Mouse (Mus musculus): ENCODE results near the gene Vamp9. TPM values are rescaled to one million over a fixed set of nuclear protein-coding genes. Genes with fewer than 3 reads are reported as not detected.

Gene Vamp9
- 0.34 and 0.40 TPM in 2 replicates for polyA plus RNA-seq (2015; fragmentation: Nextera tagmentation; extraction: Ambion mirVana)

DNA sequence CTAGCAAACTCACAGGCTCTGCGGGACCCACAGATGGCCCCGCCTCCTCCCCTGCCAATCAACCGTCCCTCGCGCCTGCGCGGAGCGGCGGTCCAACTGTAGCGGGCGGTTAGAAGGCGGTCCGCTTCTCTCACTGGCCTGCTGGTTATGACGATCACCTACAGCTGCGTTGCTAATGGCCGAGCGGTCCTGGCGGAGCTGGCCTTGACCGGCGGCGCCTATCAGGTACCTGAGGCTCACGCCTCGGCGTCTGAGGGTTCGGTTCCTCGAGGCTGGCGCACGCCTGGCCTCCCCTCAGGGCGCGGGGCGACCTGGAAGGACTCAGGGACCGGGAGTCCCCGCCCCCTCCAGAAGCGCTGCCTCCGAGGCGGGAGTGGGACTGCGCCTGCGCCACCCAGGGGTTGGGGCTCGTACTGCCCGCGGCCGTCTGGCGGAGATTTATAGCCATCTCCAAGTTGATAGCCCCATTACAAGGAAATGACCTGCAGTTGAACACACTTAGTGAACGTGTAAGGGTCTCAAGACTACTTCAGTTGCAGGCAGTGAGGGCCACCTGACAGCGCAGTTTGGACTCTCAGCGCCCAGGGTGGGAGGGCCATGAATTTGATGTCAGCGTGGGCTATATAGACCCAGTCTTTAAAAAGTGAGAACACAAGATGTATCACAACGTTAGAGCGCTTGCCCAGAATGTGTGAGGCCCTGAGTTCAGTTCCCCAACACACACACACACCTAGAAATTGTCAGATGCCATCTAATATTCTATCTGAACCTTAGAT, at the start of gene Vamp9:
Vamp9 (plus strand) TSS at position 74 of the 776 bp plus-strand sequence.
- H3K4me2 ChIP-seq (ENCODE audit: low read depth, low read length), result peak within 1 kb of the TSS; percentile 75
- no peaks in the 10 kb centered on the region for H3K36me3 ChIP-seq (ENCODE audit: control insufficient read depth, insufficient read depth, low read length)
- H3K4me3 ChIP-seq (ENCODE audit: low read length), result peak within 1 kb of the TSS; percentile 54
- H3K4me1 ChIP-seq (replicated peaks; ENCODE audit: control insufficient read depth, insufficient read depth, low read length), result no peaks in the 10 kb centered on the region; the same call in 1 of the 2 replicates
- peak; percentile 99 for ATAC-seq (ENCODE audit: low read depth)
- H3K9ac ChIP-seq (ENCODE audit: low read length), result peak within 1 kb of the TSS; percentile 68
- H3K27me3 ChIP-seq (ENCODE audit: control insufficient read depth, insufficient read depth, low read depth, low read length), result no peaks in the 10 kb centered on the region
- H3K27ac ChIP-seq (ENCODE audit: low read length), result peak within 1 kb of the TSS; percentile 91
- WGBS, result 3% methylated on average over 49 of the region's 49 CpGs
- no peaks in the 10 kb centered on the region for H3K9me3 ChIP-seq (ENCODE audit: control insufficient read depth, low read length)

DNA sequence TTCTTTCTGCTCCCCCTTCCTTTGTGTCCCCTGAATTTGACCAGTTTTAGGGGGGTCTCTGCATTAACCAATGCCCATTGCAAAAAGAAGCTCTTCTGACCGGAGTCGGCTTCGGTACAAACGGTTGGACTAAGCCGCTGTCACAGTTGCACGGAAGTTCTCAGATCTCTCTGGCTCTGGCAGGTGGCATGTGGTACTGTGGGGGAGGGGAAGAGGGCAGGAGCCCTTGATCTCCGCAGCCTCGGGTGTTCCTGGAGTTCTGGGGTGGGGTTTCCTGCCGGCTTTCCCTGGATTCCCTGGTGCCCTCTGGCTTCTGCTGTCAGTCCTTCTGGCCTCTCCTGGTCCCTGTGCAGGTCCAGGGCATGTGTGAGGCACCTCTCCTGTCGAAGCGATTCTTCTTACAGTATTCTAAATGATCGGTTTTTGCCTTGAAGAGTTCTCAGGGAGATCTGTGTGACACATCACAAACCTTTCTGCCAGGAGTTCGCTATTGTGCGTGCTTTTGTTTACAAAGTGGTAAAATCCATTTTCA, 48.9 kb upstream of the Vamp9 start:
- WGBS, result 22% methylated on average over 14 of the region's 14 CpGs

DNA sequence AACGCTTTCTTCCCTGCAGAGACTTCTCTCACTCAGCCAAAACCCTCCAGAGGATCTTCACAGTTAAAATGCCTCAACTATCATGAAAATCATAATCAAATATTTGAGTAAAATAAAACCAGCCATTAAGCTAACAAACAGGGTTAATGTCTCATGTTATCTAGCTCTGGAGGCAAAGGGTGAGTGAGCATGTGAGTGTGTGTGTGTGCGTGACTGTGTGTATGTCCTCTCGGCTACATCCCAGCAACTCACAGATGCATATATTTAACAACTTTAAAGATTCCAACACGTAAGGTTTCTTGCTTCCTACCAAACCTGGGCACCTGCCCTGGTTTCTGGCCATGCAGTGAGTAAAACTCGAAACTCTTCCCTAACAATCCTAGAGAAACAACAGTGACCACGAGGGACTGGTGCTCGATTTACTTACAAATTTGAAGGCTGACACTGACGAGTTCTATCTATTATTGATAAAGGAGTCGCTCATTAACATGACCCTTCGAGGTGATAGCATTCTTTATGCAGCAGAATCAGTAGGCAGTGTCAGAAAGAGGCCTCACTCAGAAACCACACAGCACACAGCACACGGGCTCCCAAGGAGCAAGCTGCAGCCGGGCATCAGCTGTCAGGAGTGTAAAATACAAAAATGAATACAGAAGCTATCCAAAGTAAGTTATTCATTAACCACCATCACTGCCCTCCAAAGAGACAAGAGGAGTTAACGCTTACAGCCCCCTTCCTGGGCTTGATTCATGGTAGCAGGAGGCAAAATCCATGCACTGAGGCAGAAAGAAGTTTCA, 46.2 kb upstream of the Vamp9 start:
- Histone ChIP-seq H3K9ac (ENCODE audit: low read length) (no peak overlapping the region), H3K4me2 (ENCODE audit: low read depth, low read length) (no peak overlapping the region), H3K4me3 (ENCODE audit: low read length) (no peak overlapping the region), H3K36me3 (ENCODE audit: control insufficient read depth, insufficient read depth, low read length) (no peaks in the 10 kb centered on the region), H3K27me3 (ENCODE audit: control insufficient read depth, insufficient read depth, low read depth, low read length) (no peaks in the 10 kb centered on the region; the same call in 1 of the 2 replicates), H3K27ac (ENCODE audit: low read length) (no peak overlapping the region), H3K9me3 (ENCODE audit: control insufficient read depth, low read length) (no peaks in the 10 kb centered on the region), H3K4me1 (replicated peaks; ENCODE audit: control insufficient read depth, insufficient read depth, low read length) (peaks cover 3% of the 10 kb centered on the region)
- 32% methylated on average over 13 of the region's 13 CpGs for WGBS
- no peak for ATAC-seq (ENCODE audit: low read depth)

More for the DNA sequence above, 48.9 kb upstream of the Vamp9 start:
- Histone ChIP-seq H3K4me2 (ENCODE audit: low read depth, low read length) (no peak overlapping the region), H3K9me3 (ENCODE audit: control insufficient read depth, low read length) (no peaks in the 10 kb centered on the region), H3K27me3 (ENCODE audit: control insufficient read depth, insufficient read depth, low read depth, low read length) (no peaks in the 10 kb centered on the region; the same call in 1 of the 2 replicates), H3K9ac (ENCODE audit: low read length) (no peak overlapping the region), H3K4me3 (ENCODE audit: low read length) (no peak overlapping the region), H3K4me1 (replicated peaks; ENCODE audit: control insufficient read depth, insufficient read depth, low read length) (peaks cover 3% of the 10 kb centered on the region; the same call in 1 of the 2 replicates), H3K27ac (ENCODE audit: low read length) (no peak overlapping the region), H3K36me3 (ENCODE audit: control insufficient read depth, insufficient read depth, low read length) (no peaks in the 10 kb centered on the region)
- no peak for ATAC-seq (ENCODE audit: low read depth)

DNA sequence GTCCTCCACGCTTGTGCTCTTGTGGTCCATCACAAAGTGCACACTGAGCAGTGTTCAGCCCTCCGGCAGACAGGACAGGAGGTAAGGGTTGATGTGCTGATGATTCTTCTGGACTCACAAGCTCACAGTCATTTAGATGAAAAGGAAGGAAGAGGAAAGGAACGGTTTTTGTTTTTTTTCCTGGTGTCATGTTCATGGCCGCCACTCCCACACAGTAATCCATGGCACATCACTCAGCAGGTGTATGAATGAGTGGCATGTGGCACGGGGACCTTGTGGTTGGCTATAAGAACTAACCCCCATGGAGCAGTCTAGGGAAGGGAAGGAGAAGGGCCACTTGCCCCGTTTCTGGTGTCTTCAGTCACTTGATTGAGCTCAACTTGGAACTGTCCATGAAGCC, 44.2 kb upstream of the Vamp9 start:
- Histone ChIP-seq H3K27me3 (ENCODE audit: control insufficient read depth, insufficient read depth, low read depth, low read length) (no peaks in the 10 kb centered on the region; the same call in 1 of the 2 replicates), H3K4me1 (replicated peaks; ENCODE audit: control insufficient read depth, insufficient read depth, low read length) (peaks cover 3% of the 10 kb centered on the region), H3K9me3 (ENCODE audit: control insufficient read depth, low read length) (no peaks in the 10 kb centered on the region), H3K27ac (ENCODE audit: low read length) (no peak overlapping the region), H3K9ac (ENCODE audit: low read length) (no peak overlapping the region), H3K4me2 (ENCODE audit: low read depth, low read length) (no peak overlapping the region), H3K4me3 (ENCODE audit: low read length) (no peak overlapping the region), H3K36me3 (ENCODE audit: control insufficient read depth, insufficient read depth, low read length) (no peaks in the 10 kb centered on the region)
- no peak for ATAC-seq (ENCODE audit: low read depth)
- 73% methylated on average over 6 of the region's 6 CpGs for WGBS

DNA sequence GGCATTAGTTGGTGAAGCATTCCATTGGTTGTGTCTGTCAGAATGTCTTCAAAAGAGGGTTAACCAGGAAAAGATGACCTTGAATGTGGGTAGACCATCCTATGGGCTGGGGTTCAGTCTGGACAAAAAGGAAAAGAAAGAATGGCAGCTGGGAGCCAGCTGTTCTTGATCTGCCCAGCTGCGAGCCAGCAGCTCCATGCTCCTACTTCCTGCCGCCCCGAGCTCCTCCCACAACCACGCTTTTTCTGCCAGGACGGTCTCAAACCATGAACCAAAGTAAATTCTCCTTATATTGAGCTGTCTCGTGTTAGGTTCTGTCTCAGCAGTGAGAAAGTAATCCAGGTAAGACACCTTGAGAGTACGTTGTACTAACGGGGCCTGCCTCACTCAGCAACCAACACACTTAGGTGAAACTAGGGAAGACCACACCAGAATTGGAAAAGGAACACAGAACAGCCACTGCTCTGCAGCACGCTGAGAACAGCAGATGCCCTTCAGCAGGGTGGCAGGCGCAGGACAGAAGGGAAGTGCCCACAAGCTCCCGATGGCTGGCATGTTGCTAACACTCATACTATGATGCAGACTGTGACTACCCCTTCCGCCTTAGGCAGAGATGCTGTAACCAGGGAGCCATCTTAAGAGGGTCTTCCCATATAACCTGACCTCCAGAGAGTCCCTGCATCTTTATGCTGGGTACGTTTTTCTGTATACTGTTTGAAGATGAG, 42.2 kb upstream of the Vamp9 start:
- WGBS, result 69% methylated on average over 13 of the region's 13 CpGs
- Histone ChIP-seq H3K9ac (ENCODE audit: low read length) (no peak overlapping the region), H3K9me3 (ENCODE audit: control insufficient read depth, low read length) (no peaks in the 10 kb centered on the region), H3K4me1 (replicated peaks; ENCODE audit: control insufficient read depth, insufficient read depth, low read length) (no peaks in the 10 kb centered on the region; the same call in none of the 2 replicates), H3K27me3 (ENCODE audit: control insufficient read depth, insufficient read depth, low read depth, low read length) (no peaks in the 10 kb centered on the region), H3K4me3 (ENCODE audit: low read length) (no peak overlapping the region), H3K36me3 (ENCODE audit: control insufficient read depth, insufficient read depth, low read length) (no peaks in the 10 kb centered on the region), H3K4me2 (ENCODE audit: low read depth, low read length) (no peak overlapping the region), H3K27ac (ENCODE audit: low read length) (no peak overlapping the region)
- ATAC-seq (ENCODE audit: low read depth), result no peak

DNA sequence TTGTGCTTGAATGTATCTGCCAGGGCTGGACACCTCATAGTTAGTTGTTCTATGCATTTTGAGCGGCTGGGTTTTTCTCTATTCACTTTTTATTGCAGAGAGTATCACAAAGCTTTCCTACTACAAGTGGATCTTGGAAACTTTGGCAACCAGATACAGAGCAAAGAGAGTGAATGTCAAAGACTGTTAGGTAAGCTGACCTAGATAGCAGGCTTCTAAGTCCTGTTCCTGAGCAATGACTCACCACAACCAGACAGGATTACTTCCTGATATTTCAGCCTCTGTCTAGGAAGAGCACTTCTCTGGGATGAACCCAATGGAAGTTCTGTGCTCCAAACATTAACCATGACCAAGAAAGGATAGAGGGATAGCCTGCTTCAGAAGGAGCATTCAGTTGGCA, 40.3 kb upstream of the Vamp9 start:
- H3K4me2 ChIP-seq (ENCODE audit: low read depth, low read length), result no peak overlapping the region
- no peaks in the 10 kb centered on the region; the same call in 1 of the 2 replicates for H3K4me1 ChIP-seq (replicated peaks; ENCODE audit: control insufficient read depth, insufficient read depth, low read length)
- H3K9ac ChIP-seq (ENCODE audit: low read length), result no peak overlapping the region
- no peaks in the 10 kb centered on the region for H3K27me3 ChIP-seq (ENCODE audit: control insufficient read depth, insufficient read depth, low read depth, low read length)
- no peaks in the 10 kb centered on the region for H3K36me3 ChIP-seq (ENCODE audit: control insufficient read depth, insufficient read depth, low read length)
- ATAC-seq (ENCODE audit: low read depth), result no peak
- H3K4me3 ChIP-seq (ENCODE audit: low read length), result no peak overlapping the region
- H3K27ac ChIP-seq (ENCODE audit: low read length), result no peak overlapping the region
- no peaks in the 10 kb centered on the region for H3K9me3 ChIP-seq (ENCODE audit: control insufficient read depth, low read length)
- 95% methylated on average over 1 of the region's 1 CpGs for WGBS

DNA sequence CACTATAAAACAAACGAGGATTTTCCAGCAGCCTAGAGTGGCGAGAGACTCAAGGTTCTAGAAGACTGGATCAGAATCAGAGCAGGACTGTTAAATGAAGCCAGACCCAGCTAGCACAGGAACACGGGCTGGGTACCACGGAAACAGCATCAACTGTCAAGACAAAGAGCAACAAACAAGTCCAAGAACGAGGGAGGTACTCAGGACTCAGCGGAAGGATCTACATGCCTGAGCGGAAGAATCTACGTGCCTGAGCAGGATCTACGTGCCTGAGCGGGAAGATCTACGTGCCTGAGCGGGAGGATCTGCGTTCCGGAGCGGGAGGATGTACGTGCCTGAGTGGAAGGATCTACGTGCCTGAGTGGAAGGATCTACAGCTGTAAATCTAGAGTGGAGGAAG, 37.8 kb upstream of the Vamp9 start:
- H3K36me3 ChIP-seq (ENCODE audit: control insufficient read depth, insufficient read depth, low read length), result no peaks in the 10 kb centered on the region
- no peak overlapping the region for H3K9ac ChIP-seq (ENCODE audit: low read length)
- no peak for ATAC-seq (ENCODE audit: low read depth)
- no peak overlapping the region for H3K27ac ChIP-seq (ENCODE audit: low read length)
- no peak overlapping the region for H3K4me3 ChIP-seq (ENCODE audit: low read length)
- 88% methylated on average over 17 of the region's 17 CpGs for WGBS
- no peaks in the 10 kb centered on the region; the same call in 1 of the 2 replicates for H3K4me1 ChIP-seq (replicated peaks; ENCODE audit: control insufficient read depth, insufficient read depth, low read length)
- no peaks in the 10 kb centered on the region for H3K9me3 ChIP-seq (ENCODE audit: control insufficient read depth, low read length)
- no peak overlapping the region for H3K4me2 ChIP-seq (ENCODE audit: low read depth, low read length)
- H3K27me3 ChIP-seq (ENCODE audit: control insufficient read depth, insufficient read depth, low read depth, low read length), result no peaks in the 10 kb centered on the region

DNA sequence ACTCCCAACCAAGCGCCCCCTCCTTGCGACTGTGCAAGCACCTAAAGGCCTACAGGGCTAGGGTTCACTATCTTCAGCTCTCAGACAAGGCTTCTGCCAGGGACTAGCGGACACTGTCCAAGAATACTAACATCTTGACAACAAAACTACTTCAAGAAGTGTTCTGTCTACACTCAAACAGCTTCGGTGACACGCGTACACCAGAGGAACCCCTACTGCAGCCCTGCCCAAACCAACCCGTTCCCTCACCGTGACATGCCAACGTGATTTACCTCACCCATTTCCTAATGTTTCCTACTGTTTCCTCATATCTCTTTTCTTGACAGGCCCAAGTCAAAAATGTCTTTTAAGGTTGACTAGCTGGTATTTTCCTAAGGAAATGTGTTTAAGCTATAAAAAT, 37.1 kb upstream of the Vamp9 start:
- Histone ChIP-seq H3K27me3 (ENCODE audit: control insufficient read depth, insufficient read depth, low read depth, low read length) (no peaks in the 10 kb centered on the region), H3K9me3 (ENCODE audit: control insufficient read depth, low read length) (no peaks in the 10 kb centered on the region), H3K4me1 (replicated peaks; ENCODE audit: control insufficient read depth, insufficient read depth, low read length) (no peaks in the 10 kb centered on the region), H3K4me2 (ENCODE audit: low read depth, low read length) (no peak overlapping the region), H3K36me3 (ENCODE audit: control insufficient read depth, insufficient read depth, low read length) (no peaks in the 10 kb centered on the region), H3K27ac (ENCODE audit: low read length) (no peak overlapping the region), H3K9ac (ENCODE audit: low read length) (no peak overlapping the region), H3K4me3 (ENCODE audit: low read length) (no peak overlapping the region)
- no peak for ATAC-seq (ENCODE audit: low read depth)
- WGBS, result 82% methylated on average over 9 of the region's 9 CpGs
